Mouse (Mus musculus) liver, adult 2 months (tissue): ENCODE measurements around the gene Dgki. TPM values are rescaled to one million over a fixed set of nuclear protein-coding genes. Genes with fewer than 3 reads are reported as not detected.

Source experiments
- DNase-seq: peaks from one replicate; pipeline ENCODE4 v3.0.0-alpha.2; 2011; ENCODE audit warnings: low read depth, low spot score; ENCODE audit errors: extremely low read depth
- H3K27ac ChIP-seq: fragments of 200-500 bp; replicated peaks from 2 replicates; pipeline ENCODE4 v1.5.1; 2012; ENCODE audit warnings: low read depth, mild to moderate bottlenecking, control low read depth, inconsistent platforms, low read length; ENCODE audit not compliant: insufficient read depth
- H3K27me3 ChIP-seq: fragments of 200-500 bp; 2 replicates; pipeline ENCODE4 v1.6.1; 2012; ENCODE audit warnings: mild to moderate bottlenecking, moderate library complexity, low read length, inconsistent platforms; ENCODE audit not compliant: control insufficient read depth, insufficient read depth
- H3K36me3 ChIP-seq: fragments of 200-500 bp; 2 replicates; pipeline ENCODE4 v1.6.1; 2012; ENCODE audit warnings: low read length, inconsistent platforms; ENCODE audit not compliant: control insufficient read depth, insufficient read depth
- H3K4me1 ChIP-seq: fragments of 200-500 bp; 2 replicates; pipeline ENCODE4 v1.6.1; 2011; ENCODE audit warnings: low read length; ENCODE audit not compliant: control insufficient read depth, insufficient read depth
- H3K4me3 ChIP-seq: fragments of 200-500 bp; 2 replicates; pipeline ENCODE4 v1.5.1; 2011; ENCODE audit warnings: low read depth, mild to moderate bottlenecking, control low read depth, low read length, moderate library complexity; ENCODE audit not compliant: insufficient read depth
- H3K79me2 ChIP-seq: fragments of 200-500 bp; 2 replicates; pipeline ENCODE4 v1.6.1; 2012; ENCODE audit warnings: inconsistent platforms, mild to moderate bottlenecking, low read length, moderate library complexity; ENCODE audit not compliant: control insufficient read depth, insufficient read depth
- H3K9ac ChIP-seq: fragments of 200-500 bp; 2 replicates; pipeline ENCODE4 v1.6.1; 2012; ENCODE audit warnings: low read depth, mild to moderate bottlenecking, control low read depth, inconsistent platforms, low read length
- CTCF ChIP-seq: fragments of 200-500 bp; IDR thresholded peaks from 2 replicates; pipeline ENCODE4 v1.5.1; 2011; ENCODE audit warnings: low read depth, low read length, control low read depth
- POLR2A ChIP-seq: fragments of 200-500 bp; IDR thresholded peaks from 2 replicates; pipeline ENCODE4 v1.6.1; 2011; ENCODE audit warnings: low read length, control low read depth; ENCODE audit not compliant: insufficient read depth; ENCODE audit errors: extremely low read depth
- WGBS: fragments of 180-500 bp; shearing (Covaris S2); methylation state at CpG from one replicate; pipeline ENCODE4 v1.1.7; 2018; 5-methylcytosine and 5-hydroxymethylcytosine counted together
- polyA plus RNA-seq: library from polyadenylated mRNA; depleted of rRNA; stranded (reverse); fragments of >200 nt; gene quantifications from 2 replicates; pipeline ENCODE4 v1.2.3, GENCODE M21; 2012
- total RNA-seq: library from RNA; depleted of rRNA; stranded (reverse); fragments of >200 nt; gene quantifications from 2 replicates; pipeline ENCODE4 v1.2.3, GENCODE M21; 2014

Gene Dgki
- total and polyA plus RNA-seq, 2 experiments = 0.09 TPM; not detected in 1

GRCm38 (mm10) chr6:37054435-37055020 is 245.5 kb downstream of the Dgki start:
- H3K36me3 ChIP-seq = no peaks in the 10 kb centered on the region
- no peak overlapping the region for H3K9ac ChIP-seq
- 40% methylated on average over 6 of the region's 6 CpGs for WGBS
- no peak overlapping the region for H3K4me3 ChIP-seq
- H3K27ac ChIP-seq = no peak overlapping the region
- H3K27me3 ChIP-seq = no peaks in the 10 kb centered on the region
- no peaks in the 10 kb centered on the region for H3K79me2 ChIP-seq
- no peaks in the 10 kb centered on the region for H3K4me1 ChIP-seq
- TF ChIP-seq CTCF (peak; percentile 67), POLR2A (no peak)
- peak; percentile 20 for DNase-seq

- WGBS = 50% methylated on average over 2 of the region's 2 CpGs
- Histone ChIP-seq H3K27me3 (no peaks in the 10 kb centered on the region), H3K4me1 (no peaks in the 10 kb centered on the region), H3K4me3 (no peak overlapping the region), H3K9ac (no peak overlapping the region), H3K27ac (no peak overlapping the region), H3K36me3 (no peaks in the 10 kb centered on the region), H3K79me2 (no peaks in the 10 kb centered on the region)
- TF ChIP-seq CTCF = no peak
- no peak for TF ChIP-seq POLR2A
- DNase-seq = no peak
These were observed 246.6 kb downstream of the Dgki start for GRCm38 (mm10) chr6:37053411-37053810.

DNA sequence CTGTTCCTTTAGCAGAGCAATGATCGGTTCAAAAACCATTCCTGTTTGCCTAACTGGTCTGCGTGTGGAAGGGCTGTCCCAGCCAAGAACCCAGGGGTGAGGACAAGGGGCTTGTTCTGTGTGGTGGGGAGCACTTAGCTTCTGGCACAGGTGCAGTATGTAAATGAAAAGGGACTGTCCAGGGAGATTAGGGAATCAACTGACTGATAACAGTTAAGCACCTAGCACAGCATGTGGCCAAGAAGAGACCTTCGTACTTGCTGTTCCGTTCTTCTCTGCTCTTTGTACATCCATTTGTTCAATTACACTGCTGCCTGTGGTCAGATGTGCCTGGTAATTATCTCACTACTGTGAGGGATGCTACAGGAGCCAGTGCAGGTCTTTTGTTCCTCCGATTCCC is 248.3 kb downstream of the Dgki start:
- DNase-seq = no peak
- Histone ChIP-seq H3K27me3 (no peaks in the 10 kb centered on the region), H3K27ac (no peak overlapping the region), H3K4me1 (no peaks in the 10 kb centered on the region), H3K4me3 (no peak overlapping the region), H3K9ac (no peak overlapping the region), H3K79me2 (no peaks in the 10 kb centered on the region), H3K36me3 (no peaks in the 10 kb centered on the region)
- 51% methylated on average over 5 of the region's 5 CpGs for WGBS
- TF ChIP-seq POLR2A (no peak), CTCF (no peak)

DNA sequence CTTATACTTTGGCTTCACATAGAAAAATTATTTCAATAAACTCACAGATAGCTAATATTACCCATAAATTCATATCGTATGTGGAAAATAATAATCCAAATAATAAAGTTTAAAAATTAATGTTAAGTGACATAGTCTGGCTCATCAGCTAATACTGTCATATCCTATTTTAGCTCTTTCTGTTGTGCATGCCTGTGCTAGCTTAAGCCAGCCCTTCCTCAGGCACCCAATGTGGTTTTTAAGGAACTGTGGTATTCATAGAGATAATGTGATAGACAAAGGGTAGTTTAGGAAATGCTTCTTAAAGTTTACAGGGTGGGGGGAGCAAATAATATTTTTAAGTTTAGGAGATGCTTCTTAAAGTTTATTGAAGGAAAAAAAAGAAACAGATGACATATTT is 248.8 kb downstream of the Dgki start:
- Histone ChIP-seq H3K9ac (no peak overlapping the region), H3K36me3 (no peaks in the 10 kb centered on the region), H3K4me1 (no peaks in the 10 kb centered on the region), H3K27ac (no peak overlapping the region), H3K79me2 (no peaks in the 10 kb centered on the region), H3K27me3 (no peaks in the 10 kb centered on the region), H3K4me3 (no peak overlapping the region)
- no peak for TF ChIP-seq CTCF
- TF ChIP-seq POLR2A = no peak
- WGBS = 91% methylated on average over 1 of the region's 1 CpGs
- no peak for DNase-seq

DNA sequence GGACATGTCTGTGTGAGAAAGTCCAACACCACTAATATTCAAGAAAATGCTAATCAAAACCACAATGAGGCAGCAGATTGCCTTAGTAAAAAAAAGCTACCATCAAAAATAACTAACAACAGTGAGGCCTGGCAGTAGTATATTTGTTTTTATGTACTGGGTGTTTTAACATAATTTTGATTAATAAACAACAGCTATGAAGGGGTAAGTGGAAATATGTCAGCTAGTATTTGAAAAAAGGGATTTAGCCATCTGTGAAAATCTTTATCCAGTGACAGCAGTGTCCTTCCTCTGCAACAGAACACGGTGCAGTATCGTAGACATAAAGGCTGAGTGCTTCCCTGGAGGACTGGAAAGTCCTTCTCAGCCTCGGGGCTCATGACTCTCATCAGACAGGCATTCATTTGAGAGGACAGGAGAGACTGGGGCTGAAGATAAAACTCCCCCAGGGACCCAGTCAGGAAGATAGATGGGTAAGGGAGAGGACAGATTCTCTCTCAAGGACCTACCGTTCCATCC is 252.3 kb downstream of the Dgki start:
- H3K79me2 ChIP-seq = no peaks in the 10 kb centered on the region
- no peak overlapping the region for H3K27ac ChIP-seq
- DNase-seq = no peak
- H3K9ac ChIP-seq = no peak overlapping the region
- WGBS = 78% methylated on average over 4 of the region's 4 CpGs
- H3K27me3 ChIP-seq = no peaks in the 10 kb centered on the region
- H3K4me3 ChIP-seq = no peak overlapping the region
- no peaks in the 10 kb centered on the region for H3K36me3 ChIP-seq
- TF ChIP-seq CTCF (no peak), POLR2A (no peak)
- no peaks in the 10 kb centered on the region for H3K4me1 ChIP-seq

DNA sequence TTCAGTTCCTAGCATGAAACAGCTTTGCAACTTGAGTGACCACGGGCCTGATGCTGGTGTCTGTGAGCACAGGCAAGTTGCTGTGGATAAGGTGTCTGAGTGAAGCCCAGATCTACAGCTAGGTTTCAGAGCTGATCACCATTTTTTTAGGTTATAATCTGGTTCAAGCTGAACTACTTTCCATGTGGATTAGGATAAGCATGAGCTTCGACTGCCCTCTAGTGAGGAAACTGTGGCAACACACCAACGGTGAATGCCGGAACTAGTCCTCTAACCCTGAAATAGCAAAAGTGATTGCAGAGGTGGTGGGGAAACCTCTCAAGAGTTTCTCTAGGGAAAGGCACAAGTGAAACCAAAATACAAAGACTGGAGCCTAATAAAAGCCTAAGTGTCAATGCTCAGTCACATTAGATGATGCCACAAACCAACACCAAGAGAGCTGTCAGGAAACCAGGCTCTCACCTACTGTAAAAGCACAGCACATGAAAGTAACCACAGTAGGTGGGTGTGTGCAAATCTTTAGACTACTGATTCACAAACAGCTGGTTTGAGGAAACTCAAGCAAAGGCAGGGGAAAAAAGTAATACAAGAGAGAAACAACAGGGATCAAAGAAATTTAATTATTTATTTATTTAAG is 253.7 kb downstream of the Dgki start:
- Histone ChIP-seq H3K9ac (no peak overlapping the region), H3K4me1 (no peaks in the 10 kb centered on the region), H3K27me3 (no peaks in the 10 kb centered on the region), H3K36me3 (no peaks in the 10 kb centered on the region), H3K27ac (no peak overlapping the region), H3K79me2 (no peaks in the 10 kb centered on the region), H3K4me3 (no peak overlapping the region)
- WGBS = 26% methylated on average over 4 of the region's 4 CpGs
- DNase-seq = peak; percentile 31
- peak; percentile 60; the same call in 1 of the 2 replicates for TF ChIP-seq CTCF
- TF ChIP-seq POLR2A = no peak
